Mouse (Mus musculus): ENCODE results near the gene Acot2.

GRCm38 (mm10) chr12:84042248-84042647 lies 54.6 kb downstream of the Acot2 start:
- TF ChIP-seq CTCF (IDR thresholded peaks at IDR 0.05; ENCODE audit: low read depth) (no peak), EP300 (IDR thresholded peaks at IDR 0.05; ENCODE audit: low read depth) (no peak)
